Mouse (Mus musculus) CH12.LX (cell line): ENCODE results near the gene Mex3d. TPM values are rescaled to one million over a fixed set of nuclear protein-coding genes. Genes with fewer than 3 reads are reported as not detected.

Experiments
- polyA plus RNA-seq: library from polyadenylated mRNA; unstranded; fragments of >175 nt; gene quantifications from 2 replicates; pipeline ENCODE4 v1.2.1, GENCODE M21; 2012; ENCODE audit warnings: low read depth; ENCODE audit not compliant: insufficient read length
- total RNA-seq, 2 experiments: library from RNA; depleted of rRNA; stranded (reverse); fragments of 300-350 nt in 1 of 2; fragments of >200 nt in 1 of 2; gene quantifications; 2 replicates each; pipeline ENCODE4 v1.2.3; 2012 to 2014

Mex3d gene
- total and polyA plus RNA-seq, 3 experiments, result 5.9 to 8.5 (median 6.6) TPM

Other genes starting within 250 kb of the Mex3d start
Only the 20 nearest of the 29 such genes appear.
- 0.63 and 1.5 TPM in 2 replicates for gene Efna2, start 208.2 kb downstream of the Mex3d start, total RNA-seq (2012; rRNA removed)
- 0.23 and 0.34 TPM in 2 replicates for gene Efna2, start 208.2 kb downstream of the Mex3d start, total RNA-seq (2014; rRNA removed)
- 0.45 and 0.86 TPM in 2 replicates for gene Efna2, start 208.2 kb downstream of the Mex3d start, polyA plus RNA-seq
- gene Mum1, start 161.2 kb downstream of the Mex3d start, total RNA-seq (2012; rRNA removed), result 35.6 and 44.3 TPM in 2 replicates
- 24.1 and 25.1 TPM in 2 replicates for gene Mum1, start 161.2 kb downstream of the Mex3d start, total RNA-seq (2014; rRNA removed)
- 22.9 and 24.1 TPM in 2 replicates for gene Mum1, start 161.2 kb downstream of the Mex3d start, polyA plus RNA-seq
- 248 and 282 TPM in 2 replicates for gene Ndufs7, start 138.5 kb downstream of the Mex3d start, total RNA-seq (2012; rRNA removed)
- 124 and 154 TPM in 2 replicates for gene Ndufs7, start 138.5 kb downstream of the Mex3d start, total RNA-seq (2014; rRNA removed)
- 222 and 228 TPM in 2 replicates for gene Ndufs7, start 138.5 kb downstream of the Mex3d start, polyA plus RNA-seq
- 0.30 and 0.38 TPM in 2 replicates for gene Gamt, start 126.6 kb downstream of the Mex3d start, total RNA-seq (2012; rRNA removed)
- gene Gamt, start 126.6 kb downstream of the Mex3d start, total RNA-seq (2014; rRNA removed), result 0.24 TPM in 1 of 2 replicates, not detected in the other
- gene Gamt, start 126.6 kb downstream of the Mex3d start, polyA plus RNA-seq, result 0.42 TPM in 1 of 2 replicates, not detected in the other
- 162 and 172 TPM in 2 replicates for gene Dazap1, start 126.2 kb downstream of the Mex3d start, total RNA-seq (2012; rRNA removed)
- 180 and 187 TPM in 2 replicates for gene Dazap1, start 126.2 kb downstream of the Mex3d start, total RNA-seq (2014; rRNA removed)
- 236 and 252 TPM in 2 replicates for gene Dazap1, start 126.2 kb downstream of the Mex3d start, polyA plus RNA-seq
- gene Rps15, start 95.2 kb downstream of the Mex3d start, total RNA-seq (2012; rRNA removed), result 4,610 and 5,342 TPM in 2 replicates
- gene Rps15, start 95.2 kb downstream of the Mex3d start, total RNA-seq (2014; rRNA removed), result 2,343 and 2,739 TPM in 2 replicates
- 2,279 and 2,754 TPM in 2 replicates for gene Rps15, start 95.2 kb downstream of the Mex3d start, polyA plus RNA-seq
- 0.13 TPM in 2 replicates for gene Apc2, start 91.7 kb downstream of the Mex3d start, total RNA-seq (2012; rRNA removed)
- gene Apc2, start 91.7 kb downstream of the Mex3d start, total RNA-seq (2014; rRNA removed), result not detected in 2 replicates
- 0.04 and 0.07 TPM in 2 replicates for gene Apc2, start 91.7 kb downstream of the Mex3d start, polyA plus RNA-seq
- 46.8 and 59.7 TPM in 2 replicates for gene 2310011J03Rik, start 67.1 kb downstream of the Mex3d start, total RNA-seq (2012; rRNA removed)
- gene 2310011J03Rik, start 67.1 kb downstream of the Mex3d start, total RNA-seq (2014; rRNA removed), result 35.6 and 37.5 TPM in 2 replicates
- 34.6 and 38.9 TPM in 2 replicates for gene 2310011J03Rik, start 67.1 kb downstream of the Mex3d start, polyA plus RNA-seq
- 1.1 and 1.3 TPM in 2 replicates for gene Pcsk4, start 58.2 kb downstream of the Mex3d start, total RNA-seq (2012; rRNA removed)
- gene Pcsk4, start 58.2 kb downstream of the Mex3d start, total RNA-seq (2014; rRNA removed), result not detected in 2 replicates
- gene Pcsk4, start 58.2 kb downstream of the Mex3d start, polyA plus RNA-seq, result 0.46 TPM in 1 of 2 replicates, not detected in the other
- gene Reep6, start 57.7 kb downstream of the Mex3d start, total RNA-seq (2012; rRNA removed), result 1.7 and 5.0 TPM in 2 replicates
- 0.20 and 0.48 TPM in 2 replicates for gene Reep6, start 57.7 kb downstream of the Mex3d start, total RNA-seq (2014; rRNA removed)
- gene Reep6, start 57.7 kb downstream of the Mex3d start, polyA plus RNA-seq, result 5.2 and 7.5 TPM in 2 replicates
- 0.38 and 0.55 TPM in 2 replicates for gene Adamtsl5, start 39.2 kb downstream of the Mex3d start, total RNA-seq (2012; rRNA removed)
- gene Adamtsl5, start 39.2 kb downstream of the Mex3d start, total RNA-seq (2014; rRNA removed), result 0.16 and 0.27 TPM in 2 replicates
- gene Adamtsl5, start 39.2 kb downstream of the Mex3d start, polyA plus RNA-seq, result 0.07 and 0.16 TPM in 2 replicates
- not detected in 2 replicates for gene Plk5, start 31.2 kb downstream of the Mex3d start, total RNA-seq (2012; rRNA removed)
- gene Plk5, start 31.2 kb downstream of the Mex3d start, total RNA-seq (2014; rRNA removed), result not detected in 2 replicates
- not detected in 2 replicates for gene Plk5, start 31.2 kb downstream of the Mex3d start, polyA plus RNA-seq
- gene Mbd3, start 11.9 kb upstream of the Mex3d start, total RNA-seq (2012; rRNA removed), result 61.9 and 67.0 TPM in 2 replicates
- 48.7 and 51.5 TPM in 2 replicates for gene Mbd3, start 11.9 kb upstream of the Mex3d start, total RNA-seq (2014; rRNA removed)
- gene Mbd3, start 11.9 kb upstream of the Mex3d start, polyA plus RNA-seq, result 131 and 133 TPM in 2 replicates
- gene Uqcr11, start 19.2 kb upstream of the Mex3d start, total RNA-seq (2012; rRNA removed), result 466 and 529 TPM in 2 replicates
- gene Uqcr11, start 19.2 kb upstream of the Mex3d start, total RNA-seq (2014; rRNA removed), result 442 and 444 TPM in 2 replicates
- gene Uqcr11, start 19.2 kb upstream of the Mex3d start, polyA plus RNA-seq, result 206 and 248 TPM in 2 replicates
- gene Tcf3, start 46.0 kb upstream of the Mex3d start, total RNA-seq (2012; rRNA removed), result 179 and 207 TPM in 2 replicates
- 139 and 146 TPM in 2 replicates for gene Tcf3, start 46.0 kb upstream of the Mex3d start, total RNA-seq (2014; rRNA removed)
- gene Tcf3, start 46.0 kb upstream of the Mex3d start, polyA plus RNA-seq, result 208 and 223 TPM in 2 replicates
- not detected in 2 replicates for gene Onecut3, start 107.2 kb upstream of the Mex3d start, total RNA-seq (2012; rRNA removed)
- not detected in 2 replicates for gene Onecut3, start 107.2 kb upstream of the Mex3d start, total RNA-seq (2014; rRNA removed)
- gene Onecut3, start 107.2 kb upstream of the Mex3d start, polyA plus RNA-seq, result not detected in 2 replicates
- 0.08 and 0.21 TPM in 2 replicates for gene Atp8b3, start 151.5 kb upstream of the Mex3d start, total RNA-seq (2012; rRNA removed)
- gene Atp8b3, start 151.5 kb upstream of the Mex3d start, total RNA-seq (2014; rRNA removed), result 0.14 and 0.21 TPM in 2 replicates
- gene Atp8b3, start 151.5 kb upstream of the Mex3d start, polyA plus RNA-seq, result 0.11 and 0.27 TPM in 2 replicates
- 16.5 and 17.7 TPM in 2 replicates for gene Rexo1, start 173.9 kb upstream of the Mex3d start, total RNA-seq (2012; rRNA removed)
- 6.3 and 7.0 TPM in 2 replicates for gene Rexo1, start 173.9 kb upstream of the Mex3d start, total RNA-seq (2014; rRNA removed)
- gene Rexo1, start 173.9 kb upstream of the Mex3d start, polyA plus RNA-seq, result 31.6 and 41.9 TPM in 2 replicates
- gene Klf16, start 189.7 kb upstream of the Mex3d start, total RNA-seq (2012; rRNA removed), result 84.8 and 94.0 TPM in 2 replicates
- gene Klf16, start 189.7 kb upstream of the Mex3d start, total RNA-seq (2014; rRNA removed), result 14.1 and 14.5 TPM in 2 replicates
- 30.9 and 38.2 TPM in 2 replicates for gene Klf16, start 189.7 kb upstream of the Mex3d start, polyA plus RNA-seq
- gene Abhd17a, start 202.7 kb upstream of the Mex3d start, total RNA-seq (2012; rRNA removed), result 49.1 and 52.8 TPM in 2 replicates
- 28.0 and 37.2 TPM in 2 replicates for gene Abhd17a, start 202.7 kb upstream of the Mex3d start, total RNA-seq (2014; rRNA removed)
- gene Abhd17a, start 202.7 kb upstream of the Mex3d start, polyA plus RNA-seq, result 44.6 and 48.0 TPM in 2 replicates